Mouse (Mus musculus) intestine, embryonic 16.5 days (tissue): ENCODE results near the gene Ranbp17. TPM values are rescaled to one million over a fixed set of nuclear protein-coding genes. Genes with fewer than 3 reads are reported as not detected.
A peak's percentile ranks its signal among the peaks of the same experiment; 100 is the strongest.

Experiments used
- ATAC-seq: fragments of 200-750 bp; cut with Nextera tagmentation; 2 replicates; pipeline ENCODE4 v1.8.0; 2017; ENCODE audit warnings: moderate TSS enrichment, moderate library complexity
- H3K27ac ChIP-seq: fragments of 300-500 bp; sonication (generic); 2 replicates; pipeline ENCODE4 v1.5.1; 2014; ENCODE audit warnings: mild to moderate bottlenecking, low read length
- H3K27me3 ChIP-seq: fragments of 300-500 bp; sonication (generic); replicated peaks from 2 replicates; pipeline ENCODE4 v1.6.1; 2014; ENCODE audit warnings: low read length, control low read depth, mixed read lengths; ENCODE audit not compliant: control insufficient read depth, insufficient read depth
- H3K36me3 ChIP-seq: fragments of 300-500 bp; sonication (generic); 2 replicates; pipeline ENCODE4 v1.6.1; 2014; ENCODE audit warnings: low read length, control low read depth; ENCODE audit not compliant: control insufficient read depth, insufficient read depth
- H3K4me1 ChIP-seq: fragments of 300-500 bp; sonication (generic); 2 replicates; pipeline ENCODE4 v1.6.1; 2014; ENCODE audit warnings: low read length, control low read depth, mixed read lengths; ENCODE audit not compliant: control insufficient read depth, insufficient read depth
- H3K4me2 ChIP-seq: fragments of 300-500 bp; sonication (generic); 2 replicates; pipeline ENCODE4 v1.6.1; 2014; ENCODE audit warnings: low read depth, low read length, control low read depth
- H3K4me3 ChIP-seq: fragments of 300-500 bp; sonication (generic); 2 replicates; pipeline ENCODE4 v1.5.1; 2014; ENCODE audit warnings: mild to moderate bottlenecking, low read length
- H3K9ac ChIP-seq: fragments of 300-500 bp; sonication (generic); 2 replicates; pipeline ENCODE4 v1.6.1; 2014; ENCODE audit warnings: low read depth, low read length
- H3K9me3 ChIP-seq: fragments of 300-500 bp; sonication (generic); 2 replicates; pipeline ENCODE4 v1.6.1; 2016; ENCODE audit warnings: low read length, control low read depth; ENCODE audit not compliant: control insufficient read depth
- WGBS: fragments of 180-500 bp; shearing (Covaris S2); extraction: QIAGEN DNeasy Blood & Tissue Kit; methylation state at CpG from one replicate; pipeline ENCODE4 v1.1.7; 2014; 5-methylcytosine and 5-hydroxymethylcytosine counted together
- polyA plus RNA-seq: library from polyadenylated mRNA; unstranded; fragments of >200 nt; fragmentation: Nextera tagmentation; extraction: Ambion mirVana; gene quantifications from 2 replicates; pipeline ENCODE4 v1.2.1, GENCODE M21; 2015

Ranbp17 gene
- polyA plus RNA-seq, 1 experiment from 2014 or later = 3.2 TPM

- 90% methylated on average over 2 of the region's 2 CpGs for WGBS
- H3K27ac ChIP-seq = no peak overlapping the region
- no peak overlapping the region for H3K4me3 ChIP-seq
- no peaks in the 10 kb centered on the region for H3K27me3 ChIP-seq
- H3K4me2 ChIP-seq = no peak overlapping the region
- no peak overlapping the region for H3K9ac ChIP-seq
- no peaks in the 10 kb centered on the region for H3K36me3 ChIP-seq
- no peak for ATAC-seq
- H3K9me3 ChIP-seq = no peaks in the 10 kb centered on the region
- H3K4me1 ChIP-seq = no peaks in the 10 kb centered on the region
Measured at GRCm38 (mm10) chr11:33228186-33228585, 285.4 kb downstream of the Ranbp17 start.

GRCm38 (mm10) chr11:33226516-33226915, 287.0 kb downstream of the Ranbp17 start:
- WGBS = 72% methylated on average over 8 of the region's 8 CpGs
- H3K36me3 ChIP-seq = no peaks in the 10 kb centered on the region
- H3K4me1 ChIP-seq = peaks cover 8% of the 10 kb centered on the region; the same call in 1 of the 2 replicates
- no peaks in the 10 kb centered on the region for H3K9me3 ChIP-seq
- no peak overlapping the region for H3K4me3 ChIP-seq
- H3K4me2 ChIP-seq = no peak overlapping the region
- H3K27me3 ChIP-seq = no peaks in the 10 kb centered on the region
- H3K27ac ChIP-seq = no peak overlapping the region
- H3K9ac ChIP-seq = no peak overlapping the region
- ATAC-seq = no peak

- no peak overlapping the region for H3K9ac ChIP-seq
- peak; percentile 60 for ATAC-seq
- peak overlapping the region; percentile 45; the same call in 1 of the 2 replicates for H3K27ac ChIP-seq
- H3K36me3 ChIP-seq = no peaks in the 10 kb centered on the region
- no peak overlapping the region for H3K4me3 ChIP-seq
- H3K4me2 ChIP-seq = no peak overlapping the region
- WGBS = 51% methylated on average over 11 of the region's 11 CpGs
- no peaks in the 10 kb centered on the region for H3K9me3 ChIP-seq
- H3K4me1 ChIP-seq = peaks cover 8% of the 10 kb centered on the region; the same call in 1 of the 2 replicates
- no peaks in the 10 kb centered on the region for H3K27me3 ChIP-seq
Measured at GRCm38 (mm10) chr11:33221566-33222365, 291.8 kb downstream of the Ranbp17 start.

GRCm38 (mm10) chr11:33220763-33221162, 292.8 kb downstream of the Ranbp17 start:
- ATAC-seq = no peak
- WGBS = 74% methylated on average over 7 of the region's 7 CpGs
- Histone ChIP-seq H3K9ac (no peak overlapping the region), H3K27ac (no peak overlapping the region), H3K4me1 (peaks cover 8% of the 10 kb centered on the region; the same call in 1 of the 2 replicates), H3K9me3 (no peaks in the 10 kb centered on the region), H3K4me3 (no peak overlapping the region), H3K36me3 (no peaks in the 10 kb centered on the region), H3K27me3 (no peaks in the 10 kb centered on the region), H3K4me2 (no peak overlapping the region)

- no peak overlapping the region for H3K27ac ChIP-seq
- H3K4me1 ChIP-seq = peaks cover 7% of the 10 kb centered on the region; the same call in 1 of the 2 replicates
- no peak overlapping the region for H3K9ac ChIP-seq
- no peak overlapping the region for H3K4me2 ChIP-seq
- 64% methylated on average over 8 of the region's 8 CpGs for WGBS
- H3K4me3 ChIP-seq = no peak overlapping the region
- no peaks in the 10 kb centered on the region for H3K27me3 ChIP-seq
- ATAC-seq = peak; percentile 40; the same call in 1 of the 2 replicates
- no peaks in the 10 kb centered on the region for H3K9me3 ChIP-seq
- no peaks in the 10 kb centered on the region for H3K36me3 ChIP-seq
Measured at GRCm38 (mm10) chr11:33217384-33218079, 296.0 kb downstream of the Ranbp17 start.

- 80% methylated on average over 2 of the region's 2 CpGs for WGBS
- H3K27me3 ChIP-seq = peaks cover 53% of the 10 kb centered on the region
- no peak overlapping the region for H3K4me3 ChIP-seq
- no peak for ATAC-seq
- H3K36me3 ChIP-seq = no peaks in the 10 kb centered on the region
- H3K27ac ChIP-seq = no peak overlapping the region
- H3K9ac ChIP-seq = no peak overlapping the region
- H3K4me1 ChIP-seq = peaks cover 11% of the 10 kb centered on the region
- H3K4me2 ChIP-seq = no peak overlapping the region
- no peaks in the 10 kb centered on the region for H3K9me3 ChIP-seq
Measured at GRCm38 (mm10) chr11:33207411-33207810, 306.1 kb downstream of the Ranbp17 start.

- peaks cover 73% of the 10 kb centered on the region for H3K27me3 ChIP-seq
- H3K9ac ChIP-seq = no peak overlapping the region
- no peaks in the 10 kb centered on the region for H3K36me3 ChIP-seq
- no peak overlapping the region for H3K4me3 ChIP-seq
- H3K27ac ChIP-seq = no peak overlapping the region
- no peaks in the 10 kb centered on the region for H3K9me3 ChIP-seq
- no peak for ATAC-seq
- peaks cover 25% of the 10 kb centered on the region for H3K4me1 ChIP-seq
- WGBS = 9% methylated on average over 3 of the region's 3 CpGs
- no peak overlapping the region for H3K4me2 ChIP-seq
Measured at GRCm38 (mm10) chr11:33204966-33205365, 308.6 kb downstream of the Ranbp17 start.

GRCm38 (mm10) chr11:33204329-33204705, 309.2 kb downstream of the Ranbp17 start:
- Histone ChIP-seq H3K36me3 (no peaks in the 10 kb centered on the region), H3K4me1 (peaks cover 25% of the 10 kb centered on the region), H3K9ac (no peak overlapping the region), H3K27me3 (peaks cover 79% of the 10 kb centered on the region), H3K27ac (no peak overlapping the region), H3K4me3 (no peak overlapping the region), H3K4me2 (no peak overlapping the region), H3K9me3 (no peaks in the 10 kb centered on the region)
- no peak for ATAC-seq
- WGBS = 2% methylated on average over 18 of the region's 18 CpGs

GRCm38 (mm10) chr11:33203383-33204328, 309.9 kb downstream of the Ranbp17 start, which contains the start of gene Tlx3:
Gene Tlx3 (minus strand): TSS chr11:33203589.
- Histone ChIP-seq H3K27ac (no peak within 1 kb of the TSS), H3K27me3 (peaks cover 86% of the 10 kb centered on the region), H3K36me3 (no peaks in the 10 kb centered on the region), H3K9me3 (no peaks in the 10 kb centered on the region), H3K4me3 (peak within 1 kb of the TSS; percentile 33), H3K9ac (no peak within 1 kb of the TSS), H3K4me1 (peaks cover 25% of the 10 kb centered on the region), H3K4me2 (peak within 1 kb of the TSS; percentile 38)
- no peak for ATAC-seq
- WGBS = under 1% methylated on average over 81 of the region's 81 CpGs
